In the genomic region with DNA sequence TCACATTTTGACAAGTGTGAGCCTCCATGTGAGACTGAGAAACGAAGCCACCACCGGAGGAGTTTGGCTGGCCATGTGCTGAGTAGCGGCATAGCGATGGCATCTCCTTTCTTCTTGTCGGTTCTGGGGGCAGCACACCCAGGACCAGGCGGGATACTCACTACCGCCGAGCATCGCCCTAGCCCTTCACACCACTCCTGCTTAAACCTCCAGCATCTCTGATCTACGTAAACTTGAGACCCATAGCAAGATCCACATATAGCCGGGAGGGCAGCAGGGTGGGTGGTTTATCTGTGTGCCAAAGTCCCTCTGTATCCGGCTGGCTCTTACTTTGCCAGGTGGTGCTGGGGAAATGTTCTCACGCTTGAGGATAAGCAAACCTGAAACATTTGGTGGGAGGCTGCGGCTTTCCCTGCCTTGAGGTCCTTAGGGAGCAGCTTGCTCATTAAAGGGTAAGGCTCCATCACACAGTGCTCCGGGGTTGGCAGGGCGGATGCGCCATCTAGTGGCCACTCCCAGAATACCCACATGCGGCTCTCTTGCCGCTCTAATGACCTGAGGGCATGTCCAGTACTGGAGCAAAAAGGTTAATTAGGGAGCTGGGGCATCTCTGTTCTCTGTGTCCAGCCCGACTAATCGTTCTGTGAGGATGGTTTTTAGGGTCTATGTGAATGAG, we compare ENCODE assay signal across 8 mouse cellular contexts.
DNase-seq lines count a peak whose midpoint lies in the region; ATAC-seq and TF ChIP-seq lines count a peak whose summit lies in the region.

No protein-coding gene starts in this region.

- ATAC-seq in granulocyte monocyte progenitor cell, adult 5-6 weeks (replicated peaks; ENCODE audit: poor library complexity, severe bottlenecking), result peak; percentile 92
- ATAC-seq in intestine, postnatal 0 days, result peak; percentile 65
- ATAC-seq in midbrain, embryonic 12.5 days (ENCODE audit: low FRiP score, low read depth), result peak; percentile 84

- H3K27ac ChIP-seq in intestine, postnatal 0 days (ENCODE audit: low read depth, low read length), result no peak overlapping the region
- H3K27ac ChIP-seq in limb, embryonic 10.5 days, result peak overlapping the region; percentile 93
- H3K27ac ChIP-seq in midbrain, embryonic 12.5 days (replicated peaks), result no peak overlapping the region

- H3K9me3 ChIP-seq in intestine, postnatal 0 days (ENCODE audit: control insufficient read depth), result no peaks in the 10 kb centered on the region
- no peaks in the 10 kb centered on the region for H3K9me3 ChIP-seq in limb, embryonic 10.5 days (replicated peaks)
- no peaks in the 10 kb centered on the region for H3K9me3 ChIP-seq in midbrain, embryonic 12.5 days

- H3K9ac ChIP-seq in intestine, postnatal 0 days (ENCODE audit: low read depth, low read length), result no peak overlapping the region
- H3K9ac ChIP-seq in midbrain, embryonic 12.5 days (replicated peaks), result no peak overlapping the region

- DNase-seq in adrenal gland, adult 2 months, result peak; percentile 82
- DNase-seq in embryo, embryonic 11 days, result peak; percentile 88
- DNase-seq in limb, embryonic 10.5 days (ENCODE audit: low spot score), result peak; percentile 94
- peak; percentile 72 for DNase-seq in right cerebral cortex, postnatal 4 days
- peak; percentile 72 to 85 for DNase-seq in urinary bladder, postnatal 4 days (ENCODE audit: low spot score in 2 of 2)

- WGBS in intestine, postnatal 0 days, result 48% methylated on average over 21 of the region's 21 CpGs
- 47% methylated on average over 21 of the region's 21 CpGs for WGBS in limb, embryonic 10.5 days
- 47% methylated on average over 21 of the region's 21 CpGs for WGBS in midbrain, embryonic 12.5 days

- TF ChIP-seq CTCF in intestine, postnatal 0 days (IDR thresholded peaks at IDR 0.05; ENCODE audit: low read depth), result peak; percentile 96

- H3K4me3 ChIP-seq in intestine, postnatal 0 days (ENCODE audit: low read depth, low read length), result no peak overlapping the region
- H3K4me3 ChIP-seq in limb, embryonic 10.5 days, result no peak overlapping the region
- no peak overlapping the region for H3K4me3 ChIP-seq in midbrain, embryonic 12.5 days

- no peaks in the 10 kb centered on the region for H3K36me3 ChIP-seq in intestine, postnatal 0 days (ENCODE audit: control insufficient read depth, insufficient read depth)
- H3K36me3 ChIP-seq in limb, embryonic 10.5 days, result no peaks in the 10 kb centered on the region
- no peaks in the 10 kb centered on the region for H3K36me3 ChIP-seq in midbrain, embryonic 12.5 days

- no peak overlapping the region for H3K4me2 ChIP-seq in intestine, postnatal 0 days (replicated peaks; ENCODE audit: low read depth)
- H3K4me2 ChIP-seq in midbrain, embryonic 12.5 days (replicated peaks), result no peak overlapping the region

- H3K4me1 ChIP-seq in intestine, postnatal 0 days (replicated peaks; ENCODE audit: control insufficient read depth, insufficient read depth, low read length), result no peaks in the 10 kb centered on the region
- H3K4me1 ChIP-seq in limb, embryonic 10.5 days, result peaks cover 76% of the 10 kb centered on the region
- 0 out of 2 replicates have a peak, but pooled peaks cover 11% of the 10 kb centered on the region for H3K4me1 ChIP-seq in midbrain, embryonic 12.5 days

- no peaks in the 10 kb centered on the region for H3K27me3 ChIP-seq in intestine, postnatal 0 days (replicated peaks; ENCODE audit: control insufficient read depth, insufficient read depth, low read length)
- H3K27me3 ChIP-seq in limb, embryonic 10.5 days (ENCODE audit: low read depth, poor library complexity, severe bottlenecking), result no peaks in the 10 kb centered on the region
- peaks cover 9% of the 10 kb centered on the region; the same call in 1 of the 2 replicates for H3K27me3 ChIP-seq in midbrain, embryonic 12.5 days
